Mouse (Mus musculus) hematopoietic stem cell, adult 5-6 weeks (primary cell): Measurements from ENCODE around the gene Hist1h2bn. TPM values are rescaled to one million over a fixed set of nuclear protein-coding genes. Genes with fewer than 3 reads are reported as not detected.

ENCODE experiments used
- ATAC-seq, 2 experiments: fragments of 125-278 bp in 1 of 2; replicated peaks in 1 of 2; 2 replicates each; pipeline ENCODE4 v1.8.0; 2016 to 2017; ENCODE audit warnings: inconsistent platforms in 2 of 2, mild to moderate bottlenecking in 2 of 2, moderate number of reproducible peaks in 2 of 2, low read depth in 1 of 2, moderate TSS enrichment in 1 of 2; ENCODE audit not compliant: low FRiP score in 2 of 2, poor library complexity in 2 of 2, severe bottlenecking in 2 of 2, insufficient read depth in 1 of 2, low TSS enrichment in 1 of 2
- total RNA-seq: library from RNA; stranded (forward); fragments of 172-1452, 232-1000 nt; gene quantifications from 2 replicates; pipeline ENCODE4 v1.2.3, GENCODE M21; 2017

Hist1h2bn gene
- total RNA-seq, 1 experiment from 2014 or later = 843 TPM

- ATAC-seq = no peak
Measured at GRCm38 (mm10) chr13:21790601-21791283, 36.8 kb downstream of the Hist1h2bn start.

GRCm38 (mm10) chr13:21795584-21795983, 41.7 kb downstream of the Hist1h2bn start:
- ATAC-seq = no peak

DNA sequence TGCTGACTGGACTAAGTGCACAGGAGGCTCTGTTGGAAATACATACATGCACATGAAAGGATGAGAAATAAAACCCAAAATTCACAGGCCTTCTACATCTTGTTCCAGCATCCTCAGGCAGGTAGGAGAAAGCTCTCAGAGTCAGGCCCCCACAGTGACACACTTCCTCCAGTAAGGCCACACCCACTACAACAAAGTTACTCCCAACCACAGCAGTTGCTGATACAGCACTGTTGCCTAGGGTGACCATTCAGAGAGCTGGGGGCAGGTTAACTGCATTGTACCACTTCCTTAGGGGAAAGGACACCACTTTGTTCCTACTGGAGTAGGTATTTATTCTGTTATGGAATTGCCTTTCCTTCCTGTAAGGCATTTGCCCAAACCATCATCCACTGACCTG, 43.2 kb downstream of the Hist1h2bn start:
- peak; percentile 86 to 91 for ATAC-seq

GRCm38 (mm10) chr13:21803058-21803457, 49.1 kb downstream of the Hist1h2bn start:
- peak; percentile 85 to 95 for ATAC-seq

Other genes with a start within 250 kb of the Hist1h2bn start
- gene Zkscan8, start 223.0 kb upstream of the Hist1h2bn start, total RNA-seq = 18.2 and 21.3 TPM in 2 replicates
- not detected in 2 replicates for gene Olfr1366, start 211.3 kb upstream of the Hist1h2bn start, total RNA-seq
- gene Olfr1535, start 194.2 kb upstream of the Hist1h2bn start, total RNA-seq = not detected in 2 replicates
- gene Olfr1364, start 172.4 kb upstream of the Hist1h2bn start, total RNA-seq = not detected in 2 replicates
- not detected in 2 replicates for gene Olfr1362, start 140.1 kb upstream of the Hist1h2bn start, total RNA-seq
- gene Olfr11, start 111.6 kb upstream of the Hist1h2bn start, total RNA-seq = not detected in 2 replicates
- not detected in 2 replicates for gene Olfr1361, start 90.7 kb upstream of the Hist1h2bn start, total RNA-seq
- not detected in 2 replicates for gene Olfr1360, start 76.7 kb upstream of the Hist1h2bn start, total RNA-seq
- not detected in 2 replicates for gene Olfr1359, start 56.0 kb upstream of the Hist1h2bn start, total RNA-seq
- gene Hist1h2bl, start 38.0 kb upstream of the Hist1h2bn start, total RNA-seq = 207 and 226 TPM in 2 replicates
- 605 and 1,529 TPM in 2 replicates for gene Hist1h2ai, start 37.7 kb upstream of the Hist1h2bn start, total RNA-seq
- gene Hist1h3h, start 36.5 kb upstream of the Hist1h2bn start, total RNA-seq = 66.5 and 218 TPM in 2 replicates
- gene Hist1h2bm, start 32.1 kb upstream of the Hist1h2bn start, total RNA-seq = 228 and 356 TPM in 2 replicates
- gene Hist1h4j, start 19.1 kb upstream of the Hist1h2bn start, total RNA-seq = 134 and 252 TPM in 2 replicates
- 1,343 and 1,971 TPM in 2 replicates for gene Hist1h4k, start 3.6 kb upstream of the Hist1h2bn start, total RNA-seq
- 437 and 599 TPM in 2 replicates for gene Hist1h2ak, start 296 bp upstream of the Hist1h2bn start, total RNA-seq
- gene Hist1h1b, start 26.5 kb downstream of the Hist1h2bn start, total RNA-seq = 487 and 689 TPM in 2 replicates
- 102 and 199 TPM in 2 replicates for gene Hist1h3i, start 29.2 kb downstream of the Hist1h2bn start, total RNA-seq
- gene Hist1h2an, start 33.1 kb downstream of the Hist1h2bn start, total RNA-seq = 238 and 317 TPM in 2 replicates
- 17.5 and 24.0 TPM in 2 replicates for gene Hist1h2bp, start 33.3 kb downstream of the Hist1h2bn start, total RNA-seq
- gene Hist1h2bq, start 56.1 kb downstream of the Hist1h2bn start, total RNA-seq = 25.5 and 234 TPM in 2 replicates
- gene Hist1h2ao, start 56.3 kb downstream of the Hist1h2bn start, total RNA-seq = not detected in 2 replicates
- 1,005 and 2,128 TPM in 2 replicates for gene Hist1h4m, start 57.6 kb downstream of the Hist1h2bn start, total RNA-seq
- 608 and 1,167 TPM in 2 replicates for gene Hist1h4n, start 78.1 kb downstream of the Hist1h2bn start, total RNA-seq
- gene Hist1h2ap, start 79.4 kb downstream of the Hist1h2bn start, total RNA-seq = 2,322 and 2,497 TPM in 2 replicates
- gene Hist1h2br, start 79.6 kb downstream of the Hist1h2bn start, total RNA-seq = 126 and 348 TPM in 2 replicates
- gene Zfp184, start 191.0 kb downstream of the Hist1h2bn start, total RNA-seq = 18.3 and 26.9 TPM in 2 replicates
- gene Pom121l2, start 227.1 kb downstream of the Hist1h2bn start, total RNA-seq = not detected in 2 replicates